Mouse (Mus musculus): ENCODE measurements around the gene Cryba4.

DNA sequence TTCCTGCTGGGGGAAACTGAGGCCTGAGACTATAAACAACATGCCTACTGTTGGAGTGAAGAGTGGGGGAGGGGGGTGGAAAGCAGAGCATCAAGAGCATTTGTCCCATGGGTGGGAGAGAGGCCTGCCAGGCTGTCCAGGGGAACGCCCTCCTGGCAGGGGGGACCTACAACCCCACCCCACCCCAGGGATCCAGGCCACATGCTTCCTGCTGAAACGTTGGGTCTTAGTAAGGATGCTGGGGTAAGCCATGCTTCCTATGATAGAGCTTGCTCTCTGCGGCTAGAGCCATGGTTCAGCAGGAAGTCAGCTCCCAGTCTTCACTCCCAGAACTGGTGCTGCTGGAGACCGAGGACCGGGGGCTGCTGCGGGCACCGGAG lies 31.9 kb upstream of the Cryba4 start:
- TF ChIP-seq KAT2A (conservative IDR thresholded peaks at IDR 0.05; ENCODE audit: low read depth, low read length): no peak
- TF ChIP-seq CTCF (IDR thresholded peaks at IDR 0.05 in 2 of 3, conservative IDR thresholded peaks at IDR 0.05 in 1 of 3; ENCODE audit: control insufficient read depth in 1 of 3, insufficient read depth in 1 of 3, low read depth in 2 of 3, low read length in 3 of 3, poor library complexity in 1 of 3, severe bottlenecking in 1 of 3): no peak
- no peak for TF ChIP-seq GATA1 (IDR thresholded peaks at IDR 0.05; ENCODE audit: low read depth, low read length)
- TF ChIP-seq TAL1 (IDR thresholded peaks at IDR 0.05; ENCODE audit: low read length): no peak
- TF ChIP-seq POLR2A (IDR thresholded peaks at IDR 0.05; ENCODE audit: control insufficient read depth in 1 of 2, insufficient read depth in 1 of 2, low read depth in 1 of 2, low read length in 2 of 2, poor library complexity in 1 of 2): no peak
- TF ChIP-seq EP300 (IDR thresholded peaks at IDR 0.05; ENCODE audit: low read depth in 1 of 2, low read length in 2 of 2): no peak; a peak in 1 of 4 replicates
- no peak for TF ChIP-seq MAFK (IDR thresholded peaks at IDR 0.05; ENCODE audit: borderline replicate concordance, low read depth, low read length)
- TF ChIP-seq RAD21 (IDR thresholded peaks at IDR 0.05; ENCODE audit: low read depth, low read length): no peak
- TF ChIP-seq MAX (IDR thresholded peaks at IDR 0.05; ENCODE audit: low read length): no peak
- TF ChIP-seq MYC (IDR thresholded peaks at IDR 0.05; ENCODE audit: low read depth, low read length): no peak
